Mouse (Mus musculus) G1E (cell line): ENCODE data around the gene Lrrc49. TPM values are rescaled to one million over a fixed set of nuclear protein-coding genes. Genes with fewer than 3 reads are reported as not detected.
A peak's percentile ranks its signal among the peaks of the same experiment; 100 is the strongest.

ENCODE experiments used
- ATAC-seq: 2 replicates; pipeline ENCODE4 v1.8.0; 2016; ENCODE audit warnings: mild to moderate bottlenecking; ENCODE audit not compliant: insufficient number of reproducible peaks, poor library complexity, low FRiP score, severe bottlenecking; ENCODE audit errors: extremely low read depth
- DNase-seq: peaks from one replicate; pipeline ENCODE4 v3.0.0; 2012; ENCODE audit warnings: low spot score
- H3K27me3 ChIP-seq: 2 replicates; pipeline ENCODE4 v1.6.1; 2012; ENCODE audit warnings: mild to moderate bottlenecking, low read length, inconsistent platforms; ENCODE audit not compliant: insufficient read depth
- H3K36me3 ChIP-seq: replicated peaks from 2 replicates; pipeline ENCODE3; 2012; ENCODE audit warnings: mild to moderate bottlenecking, inconsistent platforms
- H3K4me1 ChIP-seq: 2 replicates; pipeline ENCODE4 v1.6.1; 2012; ENCODE audit warnings: low read depth, low read length, inconsistent platforms, mixed read lengths; ENCODE audit not compliant: insufficient read depth
- H3K4me3 ChIP-seq: 2 replicates; pipeline ENCODE4 v1.5.1; 2012; ENCODE audit warnings: low read depth, mild to moderate bottlenecking, inconsistent platforms, low read length, moderate library complexity, mixed read lengths
- H3K9me3 ChIP-seq: replicated peaks from 2 replicates; pipeline ENCODE4 v1.6.1; 2012; ENCODE audit warnings: inconsistent platforms
- CTCF ChIP-seq: IDR thresholded peaks from 2 replicates; pipeline ENCODE4 v1.5.1; 2012; ENCODE audit warnings: low read depth, low read length, inconsistent platforms, mixed read lengths
- GATA1 ChIP-seq: IDR thresholded peaks from 2 replicates; pipeline ENCODE4 v1.6.1; 2012; ENCODE audit warnings: borderline replicate concordance, low read length, inconsistent platforms, mixed read lengths
- GATA2 ChIP-seq: IDR thresholded peaks from 2 replicates; pipeline ENCODE4 v1.6.1; 2012; ENCODE audit warnings: low read depth, low read length, inconsistent platforms, borderline replicate concordance
- POLR2AphosphoS5 ChIP-seq: IDR thresholded peaks from 2 replicates; pipeline ENCODE4 v1.6.1; 2012; ENCODE audit warnings: low read depth, low read length, inconsistent platforms; ENCODE audit not compliant: insufficient replicate concordance
- TAL1 ChIP-seq: conservative IDR thresholded peaks from 2 replicates; pipeline ENCODE4 v1.6.1; 2012; ENCODE audit warnings: low read depth, low read length, inconsistent platforms, mixed read lengths
- polyA plus RNA-seq: library from polyadenylated mRNA; stranded (reverse); fragments of >175 nt; gene quantifications from 2 replicates; pipeline ENCODE4 v1.2.3, GENCODE M21; 2012
- total RNA-seq, 2 experiments: library from RNA; stranded (forward) in 1 of 2; stranded (reverse) in 1 of 2; fragments of 200-1000 nt in 1 of 2; fragments of >200 nt in 1 of 2; fragmentation: Nextera tagmentation in 1 of 2; gene quantifications; 2 replicates each; pipeline ENCODE4 v1.2.3; 2014 to 2017

The Lrrc49 gene
- total and polyA plus RNA-seq, 3 experiments, result 0.11 to 2.5 (median 1.1) TPM

DNA sequence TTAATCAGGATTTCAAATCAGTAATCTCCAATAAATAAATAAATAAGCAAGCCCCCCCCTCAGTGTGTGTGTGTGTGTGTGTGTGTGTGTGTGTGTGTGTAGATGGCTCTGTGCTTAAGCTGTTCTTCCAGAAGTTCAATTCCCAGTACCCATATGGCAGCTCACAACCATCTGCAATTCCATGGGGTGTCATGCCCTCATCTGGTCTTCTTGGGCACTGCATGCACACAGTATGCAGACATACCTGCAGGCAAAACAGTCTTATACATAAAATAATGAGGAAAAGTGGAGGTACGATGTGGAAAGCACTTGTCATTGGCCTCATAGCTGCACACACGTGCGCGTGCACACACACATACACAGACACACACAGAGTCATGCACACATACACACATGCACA lies 136.7 kb downstream of the Lrrc49 start:
- no peak for TF ChIP-seq TAL1
- peak; percentile 10; the same call in 1 of the 2 replicates for TF ChIP-seq CTCF
- Histone ChIP-seq H3K4me1 (peaks cover 22% of the 10 kb centered on the region), H3K4me3 (no peak overlapping the region), H3K27me3 (peaks cover 45% of the 10 kb centered on the region), H3K9me3 (peaks cover 2% of the 10 kb centered on the region; the same call in 1 of the 2 replicates), H3K36me3 (no peaks in the 10 kb centered on the region)
- no peak for ATAC-seq
- no peak for DNase-seq

DNA sequence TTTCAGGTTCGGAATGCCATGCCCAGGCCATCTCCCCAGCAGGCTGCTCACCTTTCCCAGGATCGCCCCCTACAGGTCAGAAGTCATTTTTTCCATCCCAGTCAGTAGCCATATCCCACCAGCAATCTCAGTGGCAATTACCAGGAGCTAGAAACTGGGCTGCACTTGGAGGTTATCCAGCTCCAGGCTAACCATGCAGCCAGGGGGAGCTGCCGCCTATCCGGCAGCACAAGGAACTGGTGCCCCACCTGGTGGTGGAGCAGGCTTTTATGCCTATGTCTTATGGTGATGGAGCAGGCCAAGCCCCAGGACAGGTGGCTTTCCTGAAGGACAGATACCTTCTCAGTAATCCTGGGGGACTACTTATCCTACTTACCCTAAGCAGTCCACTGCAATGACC lies 139.8 kb downstream of the Lrrc49 start:
- ATAC-seq, result no peak
- no peak for DNase-seq

DNA sequence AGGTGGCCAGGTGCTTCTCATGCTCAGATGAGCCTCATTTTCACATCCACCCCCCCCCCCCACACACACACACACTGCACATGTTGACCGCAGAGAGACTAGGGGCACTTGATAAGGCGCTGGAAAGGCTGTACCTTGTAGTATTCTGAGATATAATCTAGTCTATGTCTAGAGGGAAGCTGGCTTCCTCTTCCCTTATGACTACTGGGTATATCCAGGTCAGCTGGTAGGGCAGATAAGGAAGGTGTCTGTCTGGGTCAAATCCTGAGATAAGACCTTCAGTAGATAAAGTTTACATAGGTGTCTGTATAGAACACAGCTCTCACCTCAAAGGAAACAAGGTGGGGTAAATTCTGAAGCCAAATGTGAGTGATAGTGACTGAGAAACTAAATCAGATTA lies 141.8 kb downstream of the Lrrc49 start:
- peak; percentile 88 for ATAC-seq

More for the DNA sequence above, 139.8 kb downstream of the Lrrc49 start:
- TF ChIP-seq CTCF (peak; percentile 22; the same call in 1 of the 2 replicates), POLR2AphosphoS5 (no peak)
- no peak overlapping the region for H3K4me3 ChIP-seq
- H3K4me1 ChIP-seq, result peaks cover 52% of the 10 kb centered on the region
- H3K36me3 ChIP-seq, result no peaks in the 10 kb centered on the region
- H3K27me3 ChIP-seq, result peaks cover 23% of the 10 kb centered on the region
- H3K9me3 ChIP-seq, result peaks cover 2% of the 10 kb centered on the region; the same call in 1 of the 2 replicates

DNA sequence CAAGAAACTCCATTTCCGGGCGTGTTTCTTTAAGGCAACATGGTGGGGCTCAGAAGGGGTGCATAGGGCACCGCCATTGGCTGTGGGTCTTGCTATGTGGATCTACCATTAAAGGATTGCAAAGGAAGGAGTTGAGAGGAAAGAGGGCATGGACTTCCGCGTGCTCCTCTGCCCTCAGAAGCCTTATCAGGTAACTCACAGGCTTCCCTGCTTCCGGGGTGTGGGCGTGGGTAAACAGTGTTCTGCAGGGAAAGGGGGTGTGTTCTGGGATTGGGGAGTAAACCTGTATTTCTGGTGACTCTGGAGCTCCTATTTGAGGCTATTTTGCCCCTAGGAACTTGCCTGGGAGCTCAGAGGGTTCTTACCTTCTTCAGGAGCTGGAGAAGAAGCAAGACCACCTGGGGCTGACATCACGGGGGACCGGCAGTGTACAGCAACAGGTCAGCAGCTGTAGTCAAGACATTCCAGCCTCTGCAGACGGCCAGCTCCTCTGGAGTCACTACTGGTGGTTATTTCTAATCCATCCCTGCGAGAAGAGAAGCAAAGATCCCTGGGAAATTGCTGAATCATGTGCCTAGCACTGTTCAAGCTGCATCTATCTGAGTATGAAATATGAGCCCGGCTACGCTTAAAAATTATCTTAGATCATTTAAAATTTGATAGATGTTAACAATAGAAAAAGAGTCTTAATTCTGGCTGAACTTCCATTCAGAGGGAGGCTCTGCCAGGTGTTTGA lies 142.4 kb downstream of the Lrrc49 start:
- H3K27me3 ChIP-seq, result peaks cover 12% of the 10 kb centered on the region; the same call in 1 of the 2 replicates
- H3K9me3 ChIP-seq, result no peaks in the 10 kb centered on the region
- DNase-seq, result peak; percentile 59
- H3K36me3 ChIP-seq, result peaks cover 2% of the 10 kb centered on the region
- ATAC-seq, result peak; percentile 77
- peaks cover 62% of the 10 kb centered on the region for H3K4me1 ChIP-seq
- TF ChIP-seq TAL1, result peak; percentile 77
- no peak for TF ChIP-seq GATA2
- peak overlapping the region; percentile 67 for H3K4me3 ChIP-seq

More for the DNA sequence above, 141.8 kb downstream of the Lrrc49 start:
- peak; percentile 33 for DNase-seq
- peaks cover 2% of the 10 kb centered on the region for H3K36me3 ChIP-seq
- no peak overlapping the region; the same call in 1 of the 2 replicates for H3K4me3 ChIP-seq
- peaks cover 62% of the 10 kb centered on the region for H3K4me1 ChIP-seq
- no peak for TF ChIP-seq POLR2AphosphoS5
- TF ChIP-seq GATA2, result no peak
- TF ChIP-seq TAL1, result peak; percentile 92
- no peak for TF ChIP-seq CTCF
- H3K27me3 ChIP-seq, result peaks cover 12% of the 10 kb centered on the region; the same call in 1 of the 2 replicates
- no peaks in the 10 kb centered on the region for H3K9me3 ChIP-seq

DNA sequence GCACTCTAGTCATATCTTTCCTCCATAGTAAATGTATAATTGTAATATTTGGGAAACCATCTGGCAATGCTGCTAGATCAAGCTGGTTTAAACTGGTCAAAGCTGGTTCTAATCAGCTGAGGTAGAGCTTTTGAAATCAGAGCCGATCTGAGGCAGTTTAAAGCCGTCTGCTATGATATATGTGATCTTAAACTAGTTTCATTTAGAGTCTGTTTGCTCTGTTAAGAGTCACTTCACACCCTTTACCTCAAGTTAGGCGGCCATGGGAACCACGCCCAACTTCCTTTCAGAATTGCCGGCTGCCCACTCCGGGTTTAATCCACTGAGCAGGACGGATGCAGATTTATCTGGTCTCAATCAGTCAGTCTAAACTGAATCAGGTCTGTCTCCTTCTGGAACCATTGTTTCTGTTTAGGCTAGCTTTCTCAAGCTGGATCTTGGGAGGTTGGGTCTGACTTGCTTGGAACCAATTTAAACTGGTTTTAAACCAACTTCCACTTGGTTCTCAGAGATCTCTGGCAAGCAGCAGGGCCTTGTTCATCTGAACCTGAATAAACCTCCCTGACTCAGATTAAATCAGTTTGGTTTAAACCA lies 144.4 kb downstream of the Lrrc49 start:
- peaks cover 3% of the 10 kb centered on the region; the same call in 1 of the 2 replicates for H3K9me3 ChIP-seq
- H3K4me1 ChIP-seq, result peaks cover 58% of the 10 kb centered on the region
- no peak for DNase-seq
- no peak for TF ChIP-seq POLR2AphosphoS5
- H3K36me3 ChIP-seq, result peaks cover 2% of the 10 kb centered on the region
- peaks cover 9% of the 10 kb centered on the region; the same call in 1 of the 2 replicates for H3K27me3 ChIP-seq
- ATAC-seq, result no peak
- H3K4me3 ChIP-seq, result no peak overlapping the region

DNA sequence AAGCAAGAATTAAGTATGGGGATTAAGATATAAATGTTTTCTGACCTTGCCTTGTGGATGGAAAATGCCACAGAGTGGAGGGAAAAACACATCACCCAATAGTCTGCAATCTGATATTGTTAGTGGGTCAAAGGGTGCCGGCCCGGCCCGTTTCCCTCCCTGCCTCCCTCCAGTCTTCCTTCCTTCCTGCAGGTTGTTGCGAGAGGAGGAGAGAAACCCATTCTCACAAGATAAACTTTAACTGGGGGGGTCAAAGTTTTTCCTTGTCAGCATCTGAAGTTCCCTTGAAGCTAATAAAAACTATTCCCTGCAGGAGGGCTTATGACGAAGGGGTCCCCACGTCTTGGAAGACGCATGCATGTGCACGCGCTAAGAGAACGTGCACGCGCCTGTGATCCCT lies 157.6 kb downstream of the Lrrc49 start:
- H3K4me1 ChIP-seq, result peaks cover 8% of the 10 kb centered on the region; the same call in 1 of the 2 replicates
- ATAC-seq (no peak), DNase-seq (no peak)
- H3K4me3 ChIP-seq, result no peak overlapping the region
- peaks cover 4% of the 10 kb centered on the region; the same call in 1 of the 2 replicates for H3K27me3 ChIP-seq
- H3K9me3 ChIP-seq, result no peaks in the 10 kb centered on the region
- peaks cover 9% of the 10 kb centered on the region for H3K36me3 ChIP-seq
- TF ChIP-seq GATA2 (no peak), GATA1 (no peak), CTCF (no peak), TAL1 (no peak), POLR2AphosphoS5 (no peak)
